Mouse (Mus musculus) hematopoietic stem cell, adult 5-6 weeks (primary cell): ENCODE data around the gene Hspb6. TPM values are rescaled to one million over a fixed set of nuclear protein-coding genes. Genes with fewer than 3 reads are reported as not detected.

Source experiments
- ATAC-seq, 2 experiments: fragments of 125-278 bp in 1 of 2; replicated peaks in 1 of 2; 2 replicates each; pipeline ENCODE4 v1.8.0; 2016 to 2017; ENCODE audit warnings: inconsistent platforms in 2 of 2, mild to moderate bottlenecking in 2 of 2, moderate number of reproducible peaks in 2 of 2, low read depth in 1 of 2, moderate TSS enrichment in 1 of 2; ENCODE audit not compliant: low FRiP score in 2 of 2, poor library complexity in 2 of 2, severe bottlenecking in 2 of 2, insufficient read depth in 1 of 2, low TSS enrichment in 1 of 2
- total RNA-seq: library from RNA; stranded (forward); fragments of 172-1452, 232-1000 nt; gene quantifications from 2 replicates; pipeline ENCODE4 v1.2.3, GENCODE M21; 2017

Hspb6 gene
- total RNA-seq, 1 experiment from 2014 or later = 2.7 TPM

GRCm38 (mm10) chr7:30593579-30594509 lies 41.9 kb downstream of the Hspb6 start:
- ATAC-seq = no peak

GRCm38 (mm10) chr7:30594510-30595024 lies 42.6 kb downstream of the Hspb6 start:
- ATAC-seq = no peak

- no peak for ATAC-seq
Measured at GRCm38 (mm10) chr7:30596093-30596492, 44.1 kb downstream of the Hspb6 start.

DNA sequence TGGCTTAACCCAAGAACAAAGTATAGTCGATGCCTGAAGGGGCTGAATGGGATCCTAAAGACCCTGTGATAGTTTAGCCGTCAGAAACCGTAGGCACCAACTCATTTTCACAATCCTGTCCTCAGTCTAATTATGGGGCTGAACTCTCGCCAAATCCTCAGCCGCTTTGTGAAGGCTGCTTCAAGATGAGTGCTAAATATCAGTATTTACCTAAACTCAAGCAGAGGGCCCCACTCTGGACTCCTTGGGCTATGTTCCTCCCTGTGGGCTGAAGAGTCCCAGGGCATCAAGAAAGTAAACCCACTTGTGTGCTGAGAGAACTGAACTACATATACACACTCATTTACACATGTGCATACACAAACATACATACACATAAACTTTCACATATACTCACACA lies 44.8 kb downstream of the Hspb6 start:
- ATAC-seq = no peak

DNA sequence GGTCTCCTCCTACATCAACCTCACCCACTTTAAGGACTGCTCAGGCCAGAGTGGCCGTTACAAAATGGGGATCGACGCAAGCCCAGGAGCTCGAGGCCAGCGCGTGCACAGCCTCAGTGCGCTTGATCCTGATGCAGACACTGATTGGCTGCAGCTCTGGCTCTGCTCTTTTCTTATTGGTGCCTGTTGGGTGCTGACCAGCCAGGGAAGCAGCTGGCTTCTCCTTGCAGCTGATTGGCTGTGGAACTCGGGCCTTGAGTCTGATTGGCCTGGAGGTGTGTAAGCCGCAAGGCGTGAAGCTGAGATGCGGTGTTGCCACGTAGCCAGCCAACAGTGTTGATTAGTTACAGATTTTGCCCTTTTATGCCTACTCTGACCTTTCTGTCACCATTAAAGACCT lies 46.8 kb downstream of the Hspb6 start, which contains the start of gene Zbtb32:
Zbtb32 (minus strand) TSS at position 124 of the 400 bp plus-strand sequence.
- no peak for ATAC-seq

DNA sequence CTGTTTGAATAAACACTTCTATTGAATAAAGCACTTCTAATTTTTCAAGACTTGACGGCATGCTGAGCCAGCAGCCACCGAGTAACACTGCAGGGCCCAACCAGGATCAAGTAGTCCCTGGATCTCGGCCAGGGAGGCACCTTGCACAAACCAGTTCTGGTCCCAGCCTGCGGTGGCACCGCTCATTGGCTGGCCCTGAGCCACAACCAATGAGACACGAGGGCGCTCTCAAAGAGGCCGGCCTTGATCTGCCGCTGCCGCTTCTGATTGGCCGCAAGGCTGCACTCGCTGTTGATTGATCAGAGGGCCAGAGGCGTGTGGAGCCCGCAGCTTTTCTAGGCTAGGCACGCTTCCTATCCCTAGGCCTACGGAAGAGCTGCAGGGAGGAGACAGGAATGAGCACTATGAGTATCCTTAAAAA lies 48.0 kb downstream of the Hspb6 start:
- ATAC-seq = peak; percentile 99

DNA sequence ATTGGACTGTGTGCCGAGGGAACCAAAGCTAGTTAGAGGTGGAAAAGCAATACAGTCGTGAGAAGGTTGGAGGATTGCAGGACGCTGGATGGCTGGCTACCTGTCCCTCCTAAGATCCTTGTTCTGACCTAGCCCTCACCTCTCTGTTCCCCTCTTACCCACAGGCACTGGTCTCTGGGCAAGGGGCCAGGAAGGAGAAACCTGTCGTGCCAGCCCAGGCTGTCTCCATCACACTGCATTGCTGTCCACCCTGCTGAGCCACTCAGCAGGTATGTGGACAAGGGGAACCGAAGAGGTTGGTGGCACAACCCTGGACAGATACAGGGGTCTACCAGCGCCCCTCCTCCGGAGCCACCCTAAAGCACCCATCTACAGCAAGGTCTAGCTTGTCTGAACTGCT lies 48.7 kb downstream of the Hspb6 start:
- ATAC-seq = no peak

DNA sequence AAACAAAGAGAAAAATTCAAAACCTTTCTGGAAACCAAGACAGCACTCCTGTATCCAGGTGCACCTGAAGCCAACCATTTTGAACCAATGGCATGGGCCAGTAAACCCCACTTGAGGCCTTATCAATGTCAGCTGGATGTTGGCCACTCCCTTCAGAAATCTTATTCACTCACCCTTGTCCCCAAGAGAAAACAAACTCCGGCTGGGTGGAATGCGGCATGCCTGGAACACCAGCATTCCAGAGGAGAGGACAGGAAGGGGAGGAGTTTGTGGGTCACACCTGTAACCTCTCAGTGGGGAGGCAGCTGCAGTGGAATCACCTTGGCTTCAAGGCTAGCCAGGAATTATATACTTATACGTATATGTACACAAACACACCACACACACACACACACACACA lies 50.6 kb downstream of the Hspb6 start:
- ATAC-seq = no peak

DNA sequence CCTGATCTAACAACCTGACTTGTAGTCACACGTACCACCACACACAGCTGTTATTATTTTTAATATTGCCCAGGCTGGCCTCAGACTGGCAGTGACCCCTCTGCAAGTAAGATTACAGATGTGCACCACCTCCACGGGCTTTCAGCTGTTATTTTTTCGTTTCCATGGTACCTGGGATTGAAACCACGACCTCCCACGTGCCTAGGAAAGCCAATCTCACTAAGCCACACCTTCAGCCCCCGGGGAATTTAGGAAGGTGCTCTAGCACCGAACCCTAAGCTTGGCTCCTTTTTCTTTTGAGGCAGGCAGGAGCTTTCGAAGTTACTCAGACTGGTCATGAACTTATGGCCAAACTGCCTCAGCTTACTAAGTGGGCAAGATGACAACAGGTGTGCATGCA lies 52.4 kb downstream of the Hspb6 start:
- ATAC-seq = no peak

DNA sequence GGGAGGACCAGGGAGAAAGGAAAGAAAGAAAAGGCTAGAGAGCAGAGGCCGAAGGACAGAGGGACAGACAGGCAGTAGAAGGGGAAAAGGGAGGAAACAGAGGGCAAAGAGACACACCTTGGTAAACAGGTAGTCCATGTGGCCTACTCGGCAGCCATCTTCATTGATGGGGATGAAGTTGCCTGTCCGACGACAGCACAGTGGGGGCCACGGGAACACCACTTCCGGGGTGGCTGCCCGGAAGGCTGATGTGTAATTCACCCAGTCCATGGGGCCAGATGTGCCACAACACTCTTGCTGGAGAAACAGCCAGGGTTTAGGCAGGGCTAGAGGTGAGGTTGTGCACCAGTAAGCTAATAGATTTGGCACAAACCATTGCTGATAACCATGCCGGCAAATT lies 53.0 kb downstream of the Hspb6 start:
- no peak for ATAC-seq

Other genes starting within 250 kb of the Hspb6 start
- gene Alkbh6, start 243.5 kb upstream of the Hspb6 start, total RNA-seq = 30.5 and 41.4 TPM in 2 replicates
- 2.2 and 2.8 TPM in 2 replicates for gene Syne4, start 237.4 kb upstream of the Hspb6 start, total RNA-seq
- gene E130208F15Rik, start 230.4 kb upstream of the Hspb6 start, total RNA-seq = 0.44 and 3.9 TPM in 2 replicates
- gene Sdhaf1, start 228.3 kb upstream of the Hspb6 start, total RNA-seq = 8.3 and 11.9 TPM in 2 replicates
- gene Lrfn3, start 189.4 kb upstream of the Hspb6 start, total RNA-seq = not detected in 2 replicates
- gene Tyrobp, start 138.4 kb upstream of the Hspb6 start, total RNA-seq = 50.4 and 134 TPM in 2 replicates
- 11.6 and 14.3 TPM in 2 replicates for gene Hcst, start 132.3 kb upstream of the Hspb6 start, total RNA-seq
- 40.3 and 45.4 TPM in 2 replicates for gene Nfkbid, start 130.4 kb upstream of the Hspb6 start, total RNA-seq
- not detected in 2 replicates for gene Aplp1, start 106.6 kb upstream of the Hspb6 start, total RNA-seq
- gene Kirrel2, start 94.5 kb upstream of the Hspb6 start, total RNA-seq = not detected in 2 replicates
- gene Nphs1, start 93.9 kb upstream of the Hspb6 start, total RNA-seq = 0.55 and 1.4 TPM in 2 replicates
- not detected in 2 replicates for gene Prodh2, start 58.6 kb upstream of the Hspb6 start, total RNA-seq
- gene Arhgap33, start 17.1 kb upstream of the Hspb6 start, total RNA-seq = 10.3 and 15.1 TPM in 2 replicates
- 14.4 and 17.1 TPM in 2 replicates for gene Proser3, start 121 bp downstream of the Hspb6 start, total RNA-seq
- 19.6 and 39.0 TPM in 2 replicates for gene Lin37, start 7.7 kb downstream of the Hspb6 start, total RNA-seq
- gene U2af1l4, start 11.1 kb downstream of the Hspb6 start, total RNA-seq = 79.4 and 148 TPM in 2 replicates
- 5.0 and 9.4 TPM in 2 replicates for gene Gm49396, start 11.2 kb downstream of the Hspb6 start, total RNA-seq
- gene Psenen, start 11.4 kb downstream of the Hspb6 start, total RNA-seq = 122 and 158 TPM in 2 replicates
- gene Igflr1, start 13.2 kb downstream of the Hspb6 start, total RNA-seq = 0.63 TPM in 1 of 2 replicates, not detected in the other
- gene Kmt2b, start 36.5 kb downstream of the Hspb6 start, total RNA-seq = 18.7 and 26.5 TPM in 2 replicates
- not detected in 2 replicates for gene Zbtb32, start 46.7 kb downstream of the Hspb6 start, total RNA-seq
- gene Upk1a, start 60.7 kb downstream of the Hspb6 start, total RNA-seq = not detected in 2 replicates
- gene Cox6b1, start 74.0 kb downstream of the Hspb6 start, total RNA-seq = 272 and 375 TPM in 2 replicates
- gene Etv2, start 83.7 kb downstream of the Hspb6 start, total RNA-seq = not detected in 2 replicates
- gene Rbm42, start 98.1 kb downstream of the Hspb6 start, total RNA-seq = 17.5 and 44.4 TPM in 2 replicates
- gene Haus5, start 112.8 kb downstream of the Hspb6 start, total RNA-seq = 16.2 and 20.0 TPM in 2 replicates
- gene Pmis2, start 119.4 kb downstream of the Hspb6 start, total RNA-seq = not detected in 2 replicates
- not detected in 2 replicates for gene 2200002J24Rik, start 146.7 kb downstream of the Hspb6 start, total RNA-seq
- gene Atp4a, start 160.0 kb downstream of the Hspb6 start, total RNA-seq = 0.25 TPM in 1 of 2 replicates, not detected in the other
- 34.0 and 38.9 TPM in 2 replicates for gene Tmem147, start 177.4 kb downstream of the Hspb6 start, total RNA-seq
- gene Gapdhs, start 191.5 kb downstream of the Hspb6 start, total RNA-seq = not detected in 2 replicates
- 0.25 and 2.8 TPM in 2 replicates for gene Sbsn, start 199.3 kb downstream of the Hspb6 start, total RNA-seq
- 5.8 TPM in 1 of 2 replicates, not detected in the other for gene Dmkn, start 211.6 kb downstream of the Hspb6 start, total RNA-seq
- gene Krtdap, start 235.7 kb downstream of the Hspb6 start, total RNA-seq = not detected in 2 replicates